Mouse (Mus musculus): ENCODE measurements around the gene Mip. TPM values are rescaled to one million over a fixed set of nuclear protein-coding genes. Genes with fewer than 3 reads are reported as not detected.
A peak's percentile ranks its signal among the peaks of the same experiment; 100 is the strongest.
"Not testable (repeated sequence)": the region's sequence is repeated elsewhere in the genome, so short reads cannot be mapped to it uniquely, and the experiment has no call there.

The Mip gene
- not detected in 2 replicates for total RNA-seq (2015; ENCODE audit: low replicate concordance)
- not detected in 2 replicates for total RNA-seq (2017; ENCODE audit: low replicate concordance)

DNA sequence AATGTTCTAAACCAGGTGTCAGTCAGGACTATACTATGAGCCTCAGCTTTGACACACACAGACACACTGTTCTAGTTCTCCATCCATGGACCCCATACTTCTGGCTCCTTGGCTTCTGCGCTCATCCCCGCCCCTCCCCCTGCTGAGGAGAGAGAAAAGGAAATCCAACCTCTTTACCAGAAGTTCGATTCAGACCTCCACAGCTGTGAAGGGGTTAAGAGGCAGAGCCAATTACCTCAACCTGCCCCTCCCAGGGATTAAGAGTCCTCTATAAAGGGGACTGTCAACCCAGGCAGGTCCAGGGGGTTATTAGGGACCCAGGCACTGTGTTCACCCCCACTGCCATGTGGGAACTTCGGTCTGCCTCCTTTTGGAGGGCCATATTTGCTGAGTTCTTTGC lies at the start of gene Mip:
TSS of gene Mip (plus strand) at position 301 of the 400 bp plus-strand sequence.
- ATAC-seq (replicated peaks; ENCODE audit: low FRiP score, poor library complexity, severe bottlenecking): no peak

DNA sequence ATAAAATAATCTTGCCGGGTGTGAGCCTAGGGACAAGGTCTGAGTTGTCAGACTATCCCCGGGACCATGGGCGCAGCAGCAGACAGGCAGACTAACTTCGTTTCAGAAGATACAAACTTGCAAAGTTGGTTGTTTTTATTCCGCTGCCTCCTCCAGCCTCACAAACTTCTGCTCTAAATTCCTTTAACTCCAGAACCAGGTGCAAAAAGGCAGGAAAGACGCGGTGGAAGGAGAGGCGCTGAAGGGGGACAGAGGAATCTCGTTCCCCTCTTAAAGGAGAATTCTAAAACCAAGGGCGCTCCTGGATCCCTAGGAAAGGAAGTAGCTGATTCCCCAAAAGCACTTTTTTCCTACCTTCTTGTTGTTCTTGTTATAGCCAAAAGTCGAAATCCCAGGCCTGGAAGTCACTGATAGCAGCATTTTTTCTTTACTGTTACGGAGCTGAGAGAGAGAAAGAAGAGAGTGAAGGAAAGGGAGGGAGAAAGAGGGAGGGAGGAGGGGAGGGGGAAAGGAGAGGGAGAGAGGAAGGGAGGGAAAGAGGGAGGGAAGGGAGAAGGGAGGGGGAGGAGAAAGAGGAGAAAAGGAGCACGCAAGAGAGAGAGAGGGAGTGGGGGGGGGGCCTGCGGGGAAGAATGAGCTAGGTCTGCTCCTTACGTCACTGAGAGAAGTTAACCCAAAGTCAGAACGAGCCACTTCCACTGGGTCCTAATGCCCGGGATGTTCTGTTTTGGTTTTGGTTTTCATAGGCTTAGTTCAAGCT lies 49.5 kb upstream of the Mip start:
- ATAC-seq (replicated peaks; ENCODE audit: low FRiP score, poor library complexity, severe bottlenecking): peak; percentile 88

GRCm38 (mm10) chr10:128177316-128177715 lies 48.3 kb upstream of the Mip start:
- ATAC-seq (replicated peaks; ENCODE audit: low FRiP score, poor library complexity, severe bottlenecking): no peak

GRCm38 (mm10) chr10:128179989-128180388 lies 45.6 kb upstream of the Mip start, which contains the start of gene Rbms2:
TSS of gene Rbms2 (minus strand) at chr10:128180297.
- ATAC-seq (replicated peaks; ENCODE audit: low FRiP score, poor library complexity, severe bottlenecking): no peak

- no peak for ATAC-seq (replicated peaks; ENCODE audit: low FRiP score, poor library complexity, severe bottlenecking)
Observed at GRCm38 (mm10) chr10:128184296-128184695, 41.3 kb upstream of the Mip start.

DNA sequence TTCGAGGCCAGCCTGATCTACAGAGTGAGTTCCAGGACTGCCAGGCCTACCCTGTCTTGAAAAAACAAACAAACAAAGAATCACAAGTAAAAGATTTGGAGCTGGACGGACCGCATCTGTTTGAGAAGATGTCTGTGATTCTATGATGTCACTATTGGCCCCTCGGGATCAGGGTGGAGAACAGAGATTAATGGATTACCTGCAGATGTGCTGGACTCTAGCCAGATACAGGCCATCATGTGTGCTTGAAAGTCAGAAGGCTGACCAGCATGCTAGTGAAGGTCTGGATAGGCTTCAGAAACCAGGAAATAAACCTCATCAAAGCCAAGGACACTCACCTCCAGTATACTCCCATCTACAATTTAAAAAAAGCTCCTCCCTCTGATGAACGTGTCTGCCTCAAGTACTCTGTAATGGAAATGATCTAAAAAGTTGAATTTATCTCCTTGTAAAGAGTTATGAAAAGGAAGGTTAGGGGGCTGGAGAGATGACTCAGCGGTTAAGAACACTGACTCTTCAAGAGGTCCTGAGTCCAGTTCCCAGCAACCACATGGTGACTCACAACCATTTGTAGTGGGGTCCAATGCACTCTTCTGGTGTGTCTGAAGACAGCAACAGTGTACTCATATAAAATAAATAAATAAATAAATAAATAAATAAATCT lies 40.2 kb upstream of the Mip start:
- no peak for ATAC-seq (replicated peaks; ENCODE audit: low FRiP score, poor library complexity, severe bottlenecking)

GRCm38 (mm10) chr10:128185959-128186358 lies 39.7 kb upstream of the Mip start:
- peak; percentile 76 for ATAC-seq (replicated peaks; ENCODE audit: low FRiP score, poor library complexity, severe bottlenecking)

- peak; percentile 92 for ATAC-seq (replicated peaks; ENCODE audit: low FRiP score, poor library complexity, severe bottlenecking)
Observed at GRCm38 (mm10) chr10:128187181-128187605, 38.4 kb upstream of the Mip start.

GRCm38 (mm10) chr10:128188242-128188877 lies 37.3 kb upstream of the Mip start:
- ATAC-seq (replicated peaks; ENCODE audit: low FRiP score, poor library complexity, severe bottlenecking): peak; percentile 63

- no peak for ATAC-seq (replicated peaks; ENCODE audit: low FRiP score, poor library complexity, severe bottlenecking)
Observed at GRCm38 (mm10) chr10:128191472-128191871, 34.2 kb upstream of the Mip start.

GRCm38 (mm10) chr10:128192030-128192766 lies 33.4 kb upstream of the Mip start:
- ATAC-seq (replicated peaks; ENCODE audit: low FRiP score, poor library complexity, severe bottlenecking): not testable (repeated sequence)

DNA sequence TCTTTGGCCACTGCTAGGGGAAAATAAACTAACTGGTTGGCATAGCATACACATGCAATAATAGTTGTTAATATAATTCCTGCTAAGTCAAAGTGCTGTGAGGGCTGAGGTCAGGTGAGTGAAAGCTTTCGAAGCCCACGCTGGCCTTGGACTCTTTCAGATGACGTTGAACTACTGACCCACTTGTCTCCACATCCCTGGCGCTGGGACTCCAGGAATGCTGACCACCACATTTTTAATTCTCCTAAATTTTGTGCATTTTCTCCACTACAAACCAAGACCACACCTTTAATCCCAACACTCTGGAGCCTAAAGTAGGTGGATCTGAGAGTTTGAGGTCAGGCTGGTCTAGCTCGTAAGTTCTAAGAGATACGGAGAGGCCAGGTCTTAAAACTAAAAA lies 32.5 kb upstream of the Mip start:
- no peak for ATAC-seq (replicated peaks; ENCODE audit: low FRiP score, poor library complexity, severe bottlenecking)

DNA sequence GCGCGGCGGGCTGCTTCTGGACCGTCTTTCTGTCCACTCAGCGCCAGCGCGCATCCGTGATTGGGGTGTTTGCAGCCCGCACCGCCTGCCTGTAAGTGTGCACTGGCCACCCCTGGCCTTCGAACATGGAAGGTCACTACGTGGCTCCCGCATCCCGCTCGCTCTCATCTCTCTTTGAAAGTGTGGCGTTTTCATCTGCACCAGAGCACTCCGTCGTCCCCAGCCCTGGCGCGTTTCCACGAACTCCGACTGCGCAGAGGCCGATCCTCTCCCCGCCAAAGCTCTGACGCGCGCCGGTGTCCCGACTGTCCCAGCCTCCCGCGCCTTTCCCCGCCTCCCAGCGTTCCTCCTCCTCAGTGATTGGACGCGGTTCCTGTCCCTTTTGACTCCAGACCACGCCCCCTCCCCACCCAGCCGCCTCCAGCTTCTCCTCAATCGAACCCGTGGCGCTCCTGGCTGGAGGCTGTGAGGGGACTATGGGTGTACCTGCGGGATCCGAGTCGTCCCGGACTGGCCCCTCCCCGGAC lies 31.6 kb upstream of the Mip start, which contains the start of gene Gls2:
TSS of gene Gls2 (plus strand) at position 434 of the 527 bp plus-strand sequence.
- ATAC-seq (replicated peaks; ENCODE audit: low FRiP score, poor library complexity, severe bottlenecking): peak; percentile 99

- ATAC-seq (replicated peaks; ENCODE audit: low FRiP score, poor library complexity, severe bottlenecking): peak; percentile 70
Observed at GRCm38 (mm10) chr10:128194551-128195461, 30.8 kb upstream of the Mip start.

GRCm38 (mm10) chr10:128201856-128202255 lies 23.8 kb upstream of the Mip start:
- no peak for ATAC-seq (replicated peaks; ENCODE audit: low FRiP score, poor library complexity, severe bottlenecking)

DNA sequence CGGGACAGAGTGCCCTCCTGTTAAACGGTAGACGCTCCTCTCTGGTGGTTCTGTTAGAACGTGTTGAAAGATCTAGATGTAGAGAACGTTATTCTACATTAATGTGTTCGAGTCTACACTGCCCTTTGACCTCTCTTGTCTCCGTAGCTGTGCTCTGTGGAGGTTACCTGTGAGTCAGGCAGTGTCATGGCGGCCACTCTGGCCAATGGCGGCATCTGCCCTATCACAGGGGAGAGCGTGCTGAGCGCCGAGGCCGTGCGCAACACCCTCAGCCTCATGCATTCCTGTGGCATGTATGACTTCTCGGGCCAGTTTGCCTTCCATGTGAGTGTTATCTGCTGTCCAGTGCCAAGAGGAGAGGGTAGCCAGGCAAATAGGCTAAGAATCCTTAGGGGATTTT lies 20.7 kb upstream of the Mip start:
- ATAC-seq (replicated peaks; ENCODE audit: low FRiP score, poor library complexity, severe bottlenecking): no peak

DNA sequence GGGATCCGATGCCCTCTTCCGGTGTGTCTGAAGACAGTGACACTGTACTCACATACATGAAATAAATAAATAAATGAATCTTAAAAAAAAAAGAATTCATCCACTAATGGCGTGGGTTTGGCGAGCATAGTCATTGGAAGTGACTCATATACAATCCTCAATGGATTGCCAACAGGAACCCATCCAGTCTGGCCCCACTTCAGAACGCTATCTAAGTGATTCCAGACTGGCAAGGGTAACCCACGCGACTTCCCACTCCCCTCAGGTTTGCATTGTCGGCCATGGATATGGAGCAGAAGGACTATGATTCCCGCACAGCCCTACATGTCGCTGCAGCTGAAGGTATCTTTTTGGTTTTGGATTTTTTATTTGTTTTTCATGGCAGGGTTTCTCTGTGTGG lies 17.3 kb upstream of the Mip start:
- no peak for ATAC-seq (replicated peaks; ENCODE audit: low FRiP score, poor library complexity, severe bottlenecking)

DNA sequence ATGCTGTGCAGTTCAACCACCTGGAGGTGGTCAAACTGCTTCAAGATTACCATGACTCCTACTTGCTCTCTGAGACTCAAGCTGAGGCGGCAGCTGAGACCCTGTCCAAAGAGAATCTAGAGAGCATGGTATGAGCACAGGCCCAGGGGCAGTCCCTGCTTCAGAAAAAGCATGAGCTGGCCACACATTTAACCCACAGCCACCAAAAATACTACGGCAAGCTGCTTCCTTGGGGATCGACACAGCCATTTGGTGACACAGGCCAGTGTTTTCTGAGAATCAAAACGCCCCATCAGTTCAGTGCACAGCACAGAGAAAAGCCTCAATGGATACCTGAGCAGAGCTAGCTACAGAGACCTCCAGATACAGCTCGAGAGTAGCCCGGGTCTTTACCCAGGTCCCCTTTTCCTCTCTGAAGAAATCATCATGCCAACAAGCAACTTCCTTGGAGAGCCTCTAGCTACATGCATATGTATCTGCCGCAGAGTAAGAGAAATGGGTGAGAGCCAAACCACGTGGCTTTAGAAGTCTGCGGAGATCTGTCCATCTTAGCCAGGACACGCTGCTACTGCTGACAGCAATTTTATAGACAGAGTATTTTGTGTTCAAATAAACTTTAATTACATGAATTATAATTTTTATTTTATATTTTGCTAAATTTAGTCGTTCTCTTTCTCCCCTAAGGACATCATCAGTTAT lies 16.2 kb upstream of the Mip start:
- no peak for ATAC-seq (replicated peaks; ENCODE audit: low FRiP score, poor library complexity, severe bottlenecking)

All from erythroid progenitor cell, adult 5-6 weeks (primary cell).